Mouse (Mus musculus) gonadal fat pad, adult 2 months (tissue): ENCODE data around the gene Bax. TPM values are rescaled to one million over a fixed set of nuclear protein-coding genes. Genes with fewer than 3 reads are reported as not detected.

Experiments
- DNase-seq: peaks from one replicate; pipeline ENCODE4 v3.0.0-alpha.2; 2012; ENCODE audit warnings: low read depth
- polyA plus RNA-seq: library from polyadenylated mRNA; depleted of rRNA; stranded (reverse); fragments of >200 nt; gene quantifications from 2 replicates; pipeline ENCODE4 v1.2.3, GENCODE M21; 2012; rRNA removed

The Bax gene
- polyA plus RNA-seq, 1 experiment, result 104 TPM

DNA sequence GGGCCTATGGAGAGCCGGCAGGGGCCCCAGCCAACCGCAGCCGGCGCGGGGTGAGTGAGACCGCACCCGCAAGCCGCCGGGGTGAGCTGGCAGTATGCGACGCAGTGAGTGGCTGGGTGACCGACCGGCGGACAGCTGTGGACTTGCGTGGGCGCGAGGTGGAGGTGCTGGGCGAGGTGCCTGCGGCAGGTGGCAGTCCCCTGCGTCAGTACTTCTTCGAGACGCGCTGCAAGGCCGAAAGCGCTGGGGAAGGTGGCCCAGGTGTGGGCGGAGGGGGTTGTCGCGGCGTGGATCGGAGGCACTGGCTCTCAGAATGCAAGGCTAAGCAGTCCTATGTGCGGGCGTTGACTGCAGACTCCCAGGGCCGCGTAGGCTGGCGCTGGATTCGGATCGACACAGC, 51.1 kb downstream of the Bax start:
- no peak for DNase-seq

DNA sequence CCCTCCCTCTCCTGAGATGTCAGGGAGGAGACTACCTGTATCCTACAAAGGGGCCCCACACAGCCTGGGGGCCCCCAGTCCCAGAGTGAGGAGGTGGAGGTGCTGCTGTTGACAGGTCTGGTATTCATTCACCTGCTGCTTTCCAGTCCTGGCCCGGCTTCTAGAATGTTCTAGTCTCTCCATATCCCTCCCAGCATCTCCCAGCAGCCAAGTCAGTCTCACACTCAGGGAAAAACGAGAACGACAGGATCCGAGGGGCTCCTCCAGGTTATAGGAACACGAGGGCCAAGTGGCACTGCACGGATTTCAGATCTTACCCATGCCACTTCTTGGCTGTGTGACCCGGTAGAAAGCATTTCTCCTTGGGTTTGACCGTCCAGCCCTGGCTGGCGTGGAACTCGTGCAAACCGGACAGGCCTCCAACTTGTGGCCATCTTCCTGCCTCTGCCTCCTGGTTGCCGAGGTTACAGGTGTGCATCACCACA, 51.9 kb downstream of the Bax start:
- DNase-seq, result no peak

DNA sequence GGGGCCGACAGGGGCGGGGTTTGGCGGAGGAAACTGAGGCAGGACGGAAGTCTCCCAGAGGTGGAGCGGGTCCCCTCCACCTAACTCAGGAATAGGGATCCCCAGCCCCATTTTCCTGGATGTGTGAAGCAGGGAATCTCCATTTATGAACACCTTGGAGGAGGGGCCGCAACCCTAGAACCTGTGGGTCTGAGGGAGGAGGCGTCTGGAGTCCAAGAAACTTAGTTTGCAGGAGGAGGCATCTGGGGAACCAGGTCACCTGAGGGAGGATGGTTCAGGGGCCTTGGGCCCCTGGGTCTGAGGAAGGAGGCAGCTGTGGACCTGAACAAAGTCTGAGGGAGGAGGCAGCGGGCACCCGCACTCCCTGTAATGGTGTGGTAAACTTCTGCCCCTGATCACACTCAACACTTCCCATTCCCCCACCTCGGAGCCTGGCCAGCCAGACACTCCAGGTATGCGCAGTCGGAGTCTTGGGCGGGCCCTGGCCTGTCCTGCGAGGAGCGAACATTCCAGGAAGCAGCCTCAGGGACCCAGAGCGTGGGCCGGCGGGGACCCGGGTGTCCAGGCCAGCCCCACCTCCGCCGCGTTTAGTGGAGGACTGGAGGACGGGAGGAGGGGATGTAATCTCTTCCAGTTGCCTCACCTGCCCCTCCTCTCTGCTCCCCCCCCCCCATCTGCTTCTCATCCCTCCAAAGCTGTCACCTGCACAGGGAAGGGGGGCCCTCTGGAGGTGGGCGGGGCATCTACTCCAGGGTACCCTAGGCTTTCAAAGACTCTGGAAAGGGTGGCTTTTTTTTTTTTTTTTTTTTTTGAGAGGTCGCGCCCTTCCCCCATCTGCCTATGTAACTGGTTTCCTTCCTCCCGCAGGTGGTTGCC, 52.6 kb downstream of the Bax start:
- no peak for DNase-seq

DNA sequence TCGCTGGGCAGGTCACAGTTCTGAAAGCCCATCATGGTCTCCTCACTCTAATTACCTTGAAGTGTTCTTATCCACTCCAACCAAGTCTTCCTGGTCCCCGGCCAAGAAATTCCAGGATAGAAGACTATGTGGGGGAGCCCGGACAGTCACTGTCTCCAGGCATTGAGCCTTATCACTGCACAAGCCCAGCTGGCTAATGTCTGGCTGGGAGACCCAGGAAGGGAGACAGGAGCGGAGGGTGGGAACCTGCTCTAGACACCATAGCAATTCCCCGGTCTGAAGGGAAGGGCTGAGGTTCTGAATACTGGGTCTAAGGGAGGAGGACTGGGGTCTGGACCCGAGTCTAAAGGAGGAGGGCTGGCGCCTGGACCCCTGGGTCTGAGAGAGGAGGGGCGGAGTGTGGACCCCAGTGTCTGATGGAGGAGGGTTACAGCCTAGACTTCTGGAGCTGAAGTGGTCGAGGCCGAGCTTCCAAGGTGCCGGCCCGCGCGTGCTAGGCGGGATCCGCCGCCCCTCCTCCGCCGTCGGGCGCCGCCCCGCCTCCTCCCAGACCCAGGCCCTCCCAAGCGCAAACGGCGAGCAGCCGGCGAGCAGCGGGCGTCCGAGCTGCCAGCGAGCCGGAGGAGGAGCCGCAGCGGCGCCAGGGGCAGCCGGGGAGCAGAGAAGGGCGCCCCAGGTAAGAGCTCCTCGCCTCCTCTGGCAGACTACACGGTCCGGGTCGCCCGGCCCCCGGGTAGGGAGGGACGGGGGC, 53.4 kb downstream of the Bax start, which contains the start of gene Ntf5:
Gene Ntf5 (plus strand): TSS at position 583 of the 751 bp plus-strand sequence.
- no peak for DNase-seq

DNA sequence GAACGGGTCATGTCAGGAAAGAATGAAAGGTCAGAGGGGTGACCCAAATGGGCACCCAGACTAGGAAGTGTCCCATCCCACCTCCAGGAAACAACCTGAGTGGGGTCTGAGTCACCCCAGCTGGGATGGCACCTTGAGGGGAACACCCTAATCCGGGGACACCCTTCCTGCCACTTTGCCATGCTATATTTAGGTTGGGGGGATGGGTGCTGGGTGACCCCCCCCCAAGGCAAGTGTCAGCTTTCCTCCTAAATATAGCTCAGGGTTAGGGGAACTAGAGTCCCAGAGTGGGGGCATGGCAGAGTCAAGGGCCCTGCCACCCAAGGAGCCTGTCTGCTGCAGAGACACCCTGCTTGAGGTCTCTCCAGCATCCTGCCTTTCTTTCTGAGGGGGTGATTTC, 54.3 kb downstream of the Bax start:
- DNase-seq, result no peak

Other genes starting within 250 kb of the Bax start
- gene Cd37, start 227.8 kb downstream of the Bax start, polyA plus RNA-seq, result 19.8 and 24.3 TPM in 2 replicates
- 0.32 and 0.46 TPM in 2 replicates for gene Slc6a16, start 225.8 kb downstream of the Bax start, polyA plus RNA-seq
- gene Slc6a21, start 189.4 kb downstream of the Bax start, polyA plus RNA-seq, result 1.1 and 2.3 TPM in 2 replicates
- 41.6 and 48.8 TPM in 2 replicates for gene Trpm4, start 133.1 kb downstream of the Bax start, polyA plus RNA-seq
- 0.42 and 0.48 TPM in 2 replicates for gene Hrc, start 131.6 kb downstream of the Bax start, polyA plus RNA-seq
- 3.0 and 3.1 TPM in 2 replicates for gene Ppfia3, start 99.9 kb downstream of the Bax start, polyA plus RNA-seq
- 5.7 and 7.2 TPM in 2 replicates for gene Lin7b, start 96.3 kb downstream of the Bax start, polyA plus RNA-seq
- 216 and 217 TPM in 2 replicates for gene Snrnp70, start 71.2 kb downstream of the Bax start, polyA plus RNA-seq
- 0.27 and 0.28 TPM in 2 replicates for gene Kcna7, start 61.2 kb downstream of the Bax start, polyA plus RNA-seq
- gene Ntf5, start 53.2 kb downstream of the Bax start, polyA plus RNA-seq, result 1.8 and 2.6 TPM in 2 replicates
- 0.80 and 2.1 TPM in 2 replicates for gene Lhb, start 46.1 kb downstream of the Bax start, polyA plus RNA-seq
- 75.3 and 76.4 TPM in 2 replicates for gene Gys1, start 32.1 kb downstream of the Bax start, polyA plus RNA-seq
- 46.0 and 47.8 TPM in 2 replicates for gene Ruvbl2, start 28.8 kb downstream of the Bax start, polyA plus RNA-seq
- 2,754 and 3,247 TPM in 2 replicates for gene Ftl1, start 7.0 kb downstream of the Bax start, polyA plus RNA-seq
- 2.5 and 2.6 TPM in 2 replicates for gene Tulp2, start 15.0 kb upstream of the Bax start, polyA plus RNA-seq
- 1.2 and 6.9 TPM in 2 replicates for gene Gm45808, start 19.9 kb upstream of the Bax start, polyA plus RNA-seq
- gene Dhdh, start 21.9 kb upstream of the Bax start, polyA plus RNA-seq, result 15.6 and 16.4 TPM in 2 replicates
- 540 and 702 TPM in 2 replicates for gene Nucb1, start 43.5 kb upstream of the Bax start, polyA plus RNA-seq
- 19.6 and 24.0 TPM in 2 replicates for gene Ppp1r15a, start 59.4 kb upstream of the Bax start, polyA plus RNA-seq
- 13.5 and 13.9 TPM in 2 replicates for gene Plekha4, start 59.4 kb upstream of the Bax start, polyA plus RNA-seq
- gene Hsd17b14, start 88.0 kb upstream of the Bax start, polyA plus RNA-seq, result 2.6 and 6.3 TPM in 2 replicates
- 111 and 127 TPM in 2 replicates for gene Bcat2, start 103.3 kb upstream of the Bax start, polyA plus RNA-seq
- gene Fgf21, start 148.6 kb upstream of the Bax start, polyA plus RNA-seq, result 2.0 TPM in 2 replicates
- gene Fut1, start 150.4 kb upstream of the Bax start, polyA plus RNA-seq, result 24.1 and 36.6 TPM in 2 replicates
- 0.58 and 0.75 TPM in 2 replicates for gene Izumo1, start 154.9 kb upstream of the Bax start, polyA plus RNA-seq
- 24.9 and 25.9 TPM in 2 replicates for gene Rasip1, start 160.6 kb upstream of the Bax start, polyA plus RNA-seq
- 6.1 and 7.7 TPM in 2 replicates for gene Mamstr, start 173.1 kb upstream of the Bax start, polyA plus RNA-seq
- gene Fut2, start 199.5 kb upstream of the Bax start, polyA plus RNA-seq, result 1.1 and 2.9 TPM in 2 replicates
- 0.85 and 2.7 TPM in 2 replicates for gene Ntn5, start 217.1 kb upstream of the Bax start, polyA plus RNA-seq
- gene Sec1, start 227.5 kb upstream of the Bax start, polyA plus RNA-seq, result 1.7 and 2.8 TPM in 2 replicates
- gene Car11, start 232.9 kb upstream of the Bax start, polyA plus RNA-seq, result 9.1 and 11.8 TPM in 2 replicates
- 31.0 and 50.0 TPM in 2 replicates for gene Dbp, start 238.2 kb upstream of the Bax start, polyA plus RNA-seq
- 1,223 and 1,429 TPM in 2 replicates for gene Rpl18, start 248.6 kb upstream of the Bax start, polyA plus RNA-seq